Mouse (Mus musculus): ENCODE measurements around the gene Pabpn1.

Pabpn1 gene

GRCm38 (mm10) chr14:54892200-54892599 lies at the start of gene Pabpn1:
Gene Pabpn1 (plus strand): TSS chr14:54892500.
- no peak for DNase-seq (ENCODE audit: low spot score)

- no peak for DNase-seq (ENCODE audit: low spot score)
Observed at GRCm38 (mm10) chr14:54843461-54843860, 48.8 kb upstream of the Pabpn1 start.

GRCm38 (mm10) chr14:54855726-54856125 lies 36.6 kb upstream of the Pabpn1 start:
- no peak for DNase-seq (ENCODE audit: low spot score)

- DNase-seq (ENCODE audit: low spot score) = no peak
Observed at GRCm38 (mm10) chr14:54856703-54857102, 35.6 kb upstream of the Pabpn1 start.

- DNase-seq (ENCODE audit: low spot score) = no peak
Observed at GRCm38 (mm10) chr14:54857891-54858290, 34.4 kb upstream of the Pabpn1 start.

- DNase-seq (ENCODE audit: low spot score) = no peak
Observed at GRCm38 (mm10) chr14:54860511-54860910, 31.8 kb upstream of the Pabpn1 start.

GRCm38 (mm10) chr14:54863501-54864312 lies 28.6 kb upstream of the Pabpn1 start:
- peak; percentile 94 for DNase-seq (ENCODE audit: low spot score)

- no peak for DNase-seq (ENCODE audit: low spot score)
Observed at GRCm38 (mm10) chr14:54864313-54865036, 27.8 kb upstream of the Pabpn1 start.

GRCm38 (mm10) chr14:54865626-54866025 lies 26.7 kb upstream of the Pabpn1 start:
- no peak for DNase-seq (ENCODE audit: low spot score)

GRCm38 (mm10) chr14:54866268-54866667 lies 26.0 kb upstream of the Pabpn1 start:
- no peak for DNase-seq (ENCODE audit: low spot score)

- no peak for DNase-seq (ENCODE audit: low spot score)
Observed at GRCm38 (mm10) chr14:54866936-54867335, 25.4 kb upstream of the Pabpn1 start.

- DNase-seq (ENCODE audit: low spot score) = no peak
Observed at GRCm38 (mm10) chr14:54868026-54868425, 24.3 kb upstream of the Pabpn1 start.

GRCm38 (mm10) chr14:54870861-54871260 lies 21.4 kb upstream of the Pabpn1 start, which contains the start of gene Homez:
Gene Homez (minus strand): TSS chr14:54870961.
- no peak for DNase-seq (ENCODE audit: low spot score)

GRCm38 (mm10) chr14:54874165-54874564 lies 18.1 kb upstream of the Pabpn1 start:
- no peak for DNase-seq (ENCODE audit: low spot score)

- DNase-seq (ENCODE audit: low spot score) = no peak
Observed at GRCm38 (mm10) chr14:54875844-54876538, 16.3 kb upstream of the Pabpn1 start.

- DNase-seq (ENCODE audit: low spot score) = peak; percentile 92
Observed at GRCm38 (mm10) chr14:54876539-54877047, 15.7 kb upstream of the Pabpn1 start.

- DNase-seq (ENCODE audit: low spot score) = peak; percentile 79
Observed at GRCm38 (mm10) chr14:54877048-54877715, 15.1 kb upstream of the Pabpn1 start, which contains the start of gene Ppp1r3e. Gene Ppp1r3e (minus strand): TSS chr14:54877550.

GRCm38 (mm10) chr14:54883154-54884021 lies 8.9 kb upstream of the Pabpn1 start, which contains the start of the genes Bcl2l2 and Gm20521:
Gene Bcl2l2 (plus strand): TSS chr14:54883377.
Gene Gm20521 (plus strand): TSS chr14:54883441.
- peak; percentile 83 for DNase-seq (ENCODE audit: low spot score)

- DNase-seq (ENCODE audit: low spot score) = no peak
Observed at GRCm38 (mm10) chr14:54884022-54884712, 8.1 kb upstream of the Pabpn1 start.

GRCm38 (mm10) chr14:54885309-54885708 lies 7.0 kb upstream of the Pabpn1 start:
- DNase-seq (ENCODE audit: low spot score) = peak; percentile 55
